Mouse (Mus musculus) embryonic fibroblast, embryonic 13.5 days (primary cell): ENCODE measurements at regions not wholly inside any gene's neighbourhood (a gene's known extent, or its start where the extent isn't known, plus 50 kb on each side); places are given as distances from the start of the nearest gene placed in this dataset.

Source experiments
- CTCF ChIP-seq: IDR thresholded peaks from 2 replicates; pipeline ENCODE4 v1.5.1; 2011; ENCODE audit warnings: mild to moderate bottlenecking, control low read depth, low read length, moderate library complexity, borderline replicate concordance; ENCODE audit not compliant: insufficient read depth
- POLR2A ChIP-seq: IDR thresholded peaks from 2 replicates; pipeline ENCODE4 v1.6.1; 2011; ENCODE audit warnings: low read depth, mild to moderate bottlenecking, control low read depth, low read length, moderate library complexity

DNA sequence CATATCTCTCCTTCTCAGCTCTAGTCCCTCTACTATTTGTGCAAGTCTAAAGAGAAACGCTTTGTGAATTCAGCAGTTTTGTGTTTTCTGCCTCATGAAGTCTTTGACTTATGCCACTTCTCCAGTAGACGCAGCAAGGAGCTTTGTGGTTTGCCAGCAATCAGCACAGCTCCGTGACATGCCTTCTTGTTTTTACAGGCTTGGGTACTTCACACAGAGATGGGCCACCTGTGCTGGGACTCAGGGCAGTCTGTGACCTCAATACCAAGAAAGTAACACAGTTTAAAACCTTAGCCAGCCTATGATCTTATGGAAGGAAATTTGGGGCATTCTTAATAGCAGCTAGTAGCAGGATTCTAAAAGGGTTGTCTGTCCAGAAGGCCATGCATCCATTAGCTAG, 248.4 kb upstream of the Gk2 start:
- TF ChIP-seq POLR2A, result no peak
- no peak for TF ChIP-seq CTCF
